Mouse (Mus musculus) lung, embryonic 15.5 days (tissue): ENCODE data around the gene Scgb3a1. TPM values are rescaled to one million over a fixed set of nuclear protein-coding genes. Genes with fewer than 3 reads are reported as not detected.

Source experiments
- ATAC-seq: fragments of 200-750 bp; cut with Nextera tagmentation; 2 replicates; pipeline ENCODE4 v1.8.0; 2017; ENCODE audit warnings: moderate number of reproducible peaks, borderline replicate concordance; ENCODE audit not compliant: low FRiP score, low TSS enrichment; ENCODE audit errors: extremely low read depth
- H3K27ac ChIP-seq: fragments of 300-500 bp; sonication (generic); 2 replicates; pipeline ENCODE4 v1.5.1; 2015; ENCODE audit warnings: moderate library complexity, mild to moderate bottlenecking, inconsistent platforms
- H3K27me3 ChIP-seq: fragments of 300-500 bp; sonication (generic); 2 replicates; pipeline ENCODE4 v1.6.1; 2015; ENCODE audit warnings: inconsistent platforms
- H3K36me3 ChIP-seq: fragments of 300-500 bp; sonication (generic); 2 replicates; pipeline ENCODE4 v1.6.1; 2015; ENCODE audit warnings: inconsistent platforms
- H3K4me1 ChIP-seq: fragments of 300-500 bp; sonication (generic); 2 replicates; pipeline ENCODE4 v1.6.1; 2015; ENCODE audit warnings: inconsistent platforms
- H3K4me2 ChIP-seq: fragments of 300-500 bp; sonication (generic); 2 replicates; pipeline ENCODE4 v1.6.1; 2015; ENCODE audit warnings: inconsistent platforms, mild to moderate bottlenecking, moderate library complexity
- H3K4me3 ChIP-seq: fragments of 300-500 bp; sonication (generic); 2 replicates; pipeline ENCODE4 v1.5.1; 2015; ENCODE audit warnings: mild to moderate bottlenecking, inconsistent platforms
- H3K9ac ChIP-seq: fragments of 300-500 bp; sonication (generic); 2 replicates; pipeline ENCODE4 v1.6.1; 2015; ENCODE audit warnings: inconsistent platforms
- H3K9me3 ChIP-seq: fragments of 300-500 bp; sonication (generic); 2 replicates; pipeline ENCODE4 v1.6.1; 2016; ENCODE audit warnings: inconsistent platforms
- WGBS: fragments of 180-500 bp; shearing (Covaris S2); methylation state at CpG from one replicate; pipeline ENCODE4 v1.1.7; 2015; 5-methylcytosine and 5-hydroxymethylcytosine counted together
- polyA plus RNA-seq: library from polyadenylated mRNA; unstranded; fragments of >200 nt; fragmentation: Nextera tagmentation; extraction: Ambion mirVana; gene quantifications from 2 replicates; pipeline ENCODE4 v1.2.1, GENCODE M21; 2015

The Scgb3a1 gene
- polyA plus RNA-seq, result 0.81 TPM in 1 of 2 replicates, not detected in the other

DNA sequence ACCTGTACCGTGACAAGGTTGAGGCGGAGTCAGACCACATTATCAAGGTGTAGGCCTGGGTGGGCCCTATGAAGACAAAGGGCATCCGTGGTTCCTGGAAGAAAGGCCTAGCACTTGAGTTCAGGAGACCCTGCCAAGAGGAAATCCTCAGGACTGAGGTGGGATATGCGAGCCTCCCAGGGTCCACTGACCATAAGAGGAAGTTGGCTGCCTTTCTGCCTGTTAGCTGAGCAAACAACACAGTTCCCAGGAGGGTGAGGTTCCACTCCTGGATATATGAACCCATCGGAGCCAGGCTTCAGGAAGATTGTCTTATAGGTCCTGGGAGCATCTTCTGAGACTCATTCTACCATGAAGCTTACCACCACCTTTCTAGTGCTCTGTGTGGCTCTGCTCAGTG lies at the start of gene Scgb3a1:
Gene Scgb3a1 (plus strand): TSS at position 301 of the 400 bp plus-strand sequence.
- no peak within 1 kb of the TSS for H3K4me3 ChIP-seq
- H3K9ac ChIP-seq, result no peak within 1 kb of the TSS
- H3K36me3 ChIP-seq, result peaks cover 1% of the 10 kb centered on the region; the same call in 1 of the 2 replicates
- H3K9me3 ChIP-seq, result no peaks in the 10 kb centered on the region
- WGBS, result 69% methylated on average over 5 of the region's 5 CpGs
- no peak within 1 kb of the TSS for H3K4me2 ChIP-seq
- H3K27ac ChIP-seq, result no peak within 1 kb of the TSS
- H3K4me1 ChIP-seq, result peaks cover 11% of the 10 kb centered on the region; the same call in 1 of the 2 replicates
- H3K27me3 ChIP-seq, result no peaks in the 10 kb centered on the region
- ATAC-seq, result no peak

DNA sequence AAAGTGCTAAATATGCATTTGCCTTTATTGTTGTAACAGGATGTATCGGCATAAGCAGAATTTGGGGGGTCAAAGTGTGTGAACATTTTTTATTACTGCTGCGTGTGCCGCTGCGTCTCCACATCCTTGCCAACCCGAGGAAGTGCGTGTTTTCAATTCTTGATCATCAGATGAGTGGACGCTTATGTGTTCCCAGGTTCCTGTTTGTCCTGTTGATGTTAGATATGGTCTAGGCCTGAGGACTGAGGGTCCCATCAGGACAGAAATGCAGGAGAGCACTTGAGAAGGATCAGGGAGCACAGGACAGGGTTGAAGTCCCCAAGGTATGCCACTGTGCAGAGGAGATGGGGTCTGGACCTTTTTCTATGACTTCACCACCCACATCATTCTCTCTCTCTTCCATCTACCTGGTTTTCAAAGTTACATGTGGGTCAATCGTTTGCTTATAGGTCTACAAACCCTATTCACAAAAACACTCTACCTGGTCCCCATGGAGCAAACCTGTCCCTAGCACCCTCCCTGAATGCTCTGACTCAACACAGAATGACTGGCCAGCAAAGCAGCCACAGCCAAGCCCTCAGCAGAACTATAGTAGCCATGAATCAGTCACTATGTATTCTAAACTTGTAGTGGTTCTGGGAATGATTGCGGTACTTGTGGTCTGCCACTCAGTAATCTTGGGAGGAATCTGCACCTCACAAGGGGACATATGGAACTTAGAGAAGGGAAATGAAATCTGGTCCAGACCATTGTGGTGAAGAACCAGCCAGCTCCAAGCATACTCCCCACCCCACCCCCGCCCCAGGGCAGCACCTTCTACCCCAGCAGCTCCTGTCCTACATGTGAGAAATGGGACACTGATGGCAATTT lies 47.3 kb upstream of the Scgb3a1 start:
- H3K27me3 ChIP-seq, result peaks cover 10% of the 10 kb centered on the region
- no peak overlapping the region for H3K4me3 ChIP-seq
- ATAC-seq, result no peak
- 79% methylated on average over 10 of the region's 10 CpGs for WGBS
- no peaks in the 10 kb centered on the region for H3K36me3 ChIP-seq
- H3K4me1 ChIP-seq, result peaks cover 4% of the 10 kb centered on the region; the same call in 1 of the 2 replicates
- no peak overlapping the region for H3K27ac ChIP-seq
- no peaks in the 10 kb centered on the region for H3K9me3 ChIP-seq
- no peak overlapping the region for H3K9ac ChIP-seq
- H3K4me2 ChIP-seq, result no peak overlapping the region

DNA sequence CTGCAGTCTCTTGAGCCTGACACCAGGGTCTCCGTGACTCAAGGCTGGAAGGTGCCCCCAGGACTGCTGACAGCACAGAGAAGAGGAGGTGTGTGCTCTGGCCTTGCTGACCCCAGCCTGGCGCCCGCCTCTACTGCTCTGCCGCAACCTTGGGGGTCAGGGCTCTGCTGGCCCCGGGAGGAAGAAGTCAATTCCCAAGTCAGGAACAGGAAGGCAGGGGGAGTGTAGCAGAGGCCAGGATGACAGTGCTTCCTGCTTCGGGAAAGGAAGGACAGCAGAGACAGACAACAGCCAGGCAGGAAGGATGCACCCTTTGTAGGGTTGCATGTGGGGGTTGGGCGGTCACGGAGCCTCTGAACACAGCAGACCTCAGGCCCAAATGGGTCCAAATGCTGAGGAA lies 44.9 kb upstream of the Scgb3a1 start:
- no peak for ATAC-seq

DNA sequence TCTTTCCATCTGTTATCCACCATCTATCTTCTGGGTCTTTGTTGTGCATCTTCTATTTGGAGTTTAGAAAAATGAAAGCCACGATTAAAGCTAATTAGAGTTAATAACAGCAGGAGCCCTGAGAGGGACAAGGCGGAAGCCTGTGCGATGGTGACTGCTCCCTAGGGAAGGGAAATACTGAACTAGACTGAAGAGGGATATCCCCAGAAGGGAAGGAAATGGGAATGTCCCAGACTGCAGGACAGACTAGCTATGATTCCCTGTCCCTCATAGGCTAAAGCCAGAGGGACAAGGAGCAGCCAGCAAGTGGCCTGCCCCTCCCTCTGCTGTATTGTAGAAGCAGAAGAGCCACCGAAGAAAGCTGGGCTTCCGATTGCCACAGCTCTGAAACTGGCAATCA lies 41.5 kb upstream of the Scgb3a1 start:
- H3K36me3 ChIP-seq, result no peaks in the 10 kb centered on the region
- 76% methylated on average over 5 of the region's 5 CpGs for WGBS

More for the DNA sequence above, 44.9 kb upstream of the Scgb3a1 start:
- H3K4me1 ChIP-seq, result peaks cover 2% of the 10 kb centered on the region; the same call in 1 of the 2 replicates
- H3K27me3 ChIP-seq, result no peaks in the 10 kb centered on the region
- no peak overlapping the region for H3K4me3 ChIP-seq
- no peaks in the 10 kb centered on the region for H3K36me3 ChIP-seq
- WGBS, result 69% methylated on average over 8 of the region's 8 CpGs
- H3K9me3 ChIP-seq, result no peaks in the 10 kb centered on the region
- H3K4me2 ChIP-seq, result no peak overlapping the region
- 0 out of 2 replicates have a peak overlapping the region, but pooled peaks have one; percentile 20 for H3K27ac ChIP-seq
- no peak overlapping the region for H3K9ac ChIP-seq

DNA sequence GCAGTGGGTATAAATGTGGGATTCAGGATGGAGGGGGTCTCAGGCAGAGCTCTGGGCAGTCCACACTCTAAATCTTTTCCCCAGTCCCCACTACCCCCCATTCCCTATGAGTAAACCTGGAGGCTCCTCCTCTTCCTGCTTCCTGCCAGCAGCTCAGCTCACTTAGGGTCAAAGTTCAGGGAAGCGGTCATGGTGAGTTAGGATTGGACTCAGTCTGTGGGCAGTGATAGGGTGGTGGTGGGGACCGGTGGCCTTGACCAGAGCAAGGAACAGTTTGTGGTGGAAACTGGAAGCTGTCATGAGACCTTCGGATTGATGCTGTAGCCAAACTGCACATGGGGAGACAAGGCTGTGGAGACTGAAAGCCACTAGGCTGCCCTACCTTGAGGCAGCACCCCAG lies 39.3 kb upstream of the Scgb3a1 start:
- Histone ChIP-seq H3K27me3 (no peaks in the 10 kb centered on the region), H3K4me3 (no peak overlapping the region), H3K9me3 (no peaks in the 10 kb centered on the region), H3K4me1 (no peaks in the 10 kb centered on the region), H3K4me2 (no peak overlapping the region), H3K27ac (no peak overlapping the region), H3K36me3 (no peaks in the 10 kb centered on the region), H3K9ac (no peak overlapping the region)
- 76% methylated on average over 3 of the region's 3 CpGs for WGBS
- ATAC-seq, result peak; percentile 9; the same call in 1 of the 2 replicates

More for the DNA sequence above, 41.5 kb upstream of the Scgb3a1 start:
- H3K4me1 ChIP-seq, result no peaks in the 10 kb centered on the region
- no peak for ATAC-seq
- H3K4me3 ChIP-seq, result no peak overlapping the region
- H3K9ac ChIP-seq, result no peak overlapping the region
- H3K27me3 ChIP-seq, result no peaks in the 10 kb centered on the region
- H3K27ac ChIP-seq, result no peak overlapping the region
- H3K4me2 ChIP-seq, result no peak overlapping the region
- H3K9me3 ChIP-seq, result no peaks in the 10 kb centered on the region

DNA sequence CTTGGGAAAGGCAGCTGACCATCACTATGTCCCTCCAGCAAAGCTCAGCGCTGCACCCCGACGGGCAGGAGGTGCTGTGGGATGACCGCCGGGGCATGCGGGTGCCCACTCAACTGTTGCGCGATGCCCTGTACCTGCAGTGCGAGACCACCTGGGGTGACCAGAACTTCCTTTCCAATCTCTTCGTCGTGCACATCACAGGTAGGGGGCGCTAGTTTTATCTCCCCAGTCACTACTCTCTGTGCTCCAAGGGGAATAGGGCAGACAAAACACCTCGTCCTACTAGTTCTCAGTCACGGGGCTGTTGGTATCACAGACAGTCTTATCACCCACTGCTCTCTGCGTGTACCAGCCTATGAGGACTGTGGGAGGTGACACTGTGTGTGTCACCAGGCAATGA lies 37.5 kb upstream of the Scgb3a1 start:
- 64% methylated on average over 15 of the region's 15 CpGs for WGBS
- Histone ChIP-seq H3K4me3 (no peak overlapping the region), H3K27ac (no peak overlapping the region), H3K4me1 (no peaks in the 10 kb centered on the region), H3K36me3 (no peaks in the 10 kb centered on the region), H3K27me3 (no peaks in the 10 kb centered on the region), H3K4me2 (no peak overlapping the region), H3K9ac (no peak overlapping the region), H3K9me3 (no peaks in the 10 kb centered on the region)
- ATAC-seq, result no peak

DNA sequence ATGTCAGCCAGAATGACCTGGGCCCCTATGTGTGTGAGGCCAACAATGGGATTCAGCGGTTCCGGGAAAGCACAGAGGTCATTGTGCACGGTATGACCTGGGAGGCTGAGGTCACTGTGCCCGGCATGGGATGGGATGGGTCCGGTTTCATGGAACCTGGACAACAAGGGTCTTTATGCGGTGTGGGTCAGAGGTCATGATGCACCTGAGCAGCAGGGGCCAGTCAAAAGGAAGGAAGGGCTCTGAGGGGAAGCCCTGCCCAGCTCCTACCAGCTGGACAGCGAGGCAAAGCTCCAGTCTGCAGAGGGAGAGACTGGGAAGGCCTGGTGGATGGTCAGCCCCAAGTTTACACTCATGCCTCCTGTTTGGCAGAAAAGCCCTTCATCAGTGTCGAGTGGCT lies 36.7 kb upstream of the Scgb3a1 start:
- no peak overlapping the region for H3K4me2 ChIP-seq
- H3K9ac ChIP-seq, result no peak overlapping the region
- no peak overlapping the region for H3K27ac ChIP-seq
- H3K27me3 ChIP-seq, result no peaks in the 10 kb centered on the region
- no peak overlapping the region for H3K4me3 ChIP-seq
- H3K9me3 ChIP-seq, result no peaks in the 10 kb centered on the region
- 67% methylated on average over 8 of the region's 8 CpGs for WGBS
- H3K36me3 ChIP-seq, result no peaks in the 10 kb centered on the region
- no peaks in the 10 kb centered on the region for H3K4me1 ChIP-seq
- no peak for ATAC-seq

DNA sequence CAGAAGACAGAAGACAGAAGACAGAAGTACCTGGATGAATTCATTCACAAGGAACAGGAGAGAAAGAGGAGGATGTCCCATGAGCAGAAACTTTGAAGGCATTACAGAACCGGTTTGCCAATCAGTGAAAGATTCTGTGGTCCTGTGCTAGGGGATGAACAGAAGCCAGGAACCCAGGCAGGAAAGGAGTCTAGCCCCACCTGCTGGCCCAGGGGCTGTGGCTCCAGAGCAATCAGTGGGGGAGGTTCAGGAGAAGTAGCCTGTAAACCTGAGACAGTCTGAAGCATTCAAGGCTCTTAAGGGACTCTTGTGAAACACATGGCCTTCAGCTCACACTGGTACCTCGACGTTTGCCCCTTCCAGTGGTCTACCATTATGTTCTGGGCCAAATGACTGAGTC lies 32.3 kb upstream of the Scgb3a1 start:
- Histone ChIP-seq H3K4me3 (no peak overlapping the region), H3K9me3 (no peaks in the 10 kb centered on the region), H3K36me3 (no peaks in the 10 kb centered on the region), H3K4me1 (no peaks in the 10 kb centered on the region; the same call in 1 of the 2 replicates), H3K27ac (0 out of 2 replicates have a peak overlapping the region, but pooled peaks have one; percentile 10), H3K4me2 (no peak overlapping the region), H3K9ac (no peak overlapping the region), H3K27me3 (peaks cover 25% of the 10 kb centered on the region)
- ATAC-seq, result no peak
- WGBS, result 27% methylated on average over 3 of the region's 3 CpGs

DNA sequence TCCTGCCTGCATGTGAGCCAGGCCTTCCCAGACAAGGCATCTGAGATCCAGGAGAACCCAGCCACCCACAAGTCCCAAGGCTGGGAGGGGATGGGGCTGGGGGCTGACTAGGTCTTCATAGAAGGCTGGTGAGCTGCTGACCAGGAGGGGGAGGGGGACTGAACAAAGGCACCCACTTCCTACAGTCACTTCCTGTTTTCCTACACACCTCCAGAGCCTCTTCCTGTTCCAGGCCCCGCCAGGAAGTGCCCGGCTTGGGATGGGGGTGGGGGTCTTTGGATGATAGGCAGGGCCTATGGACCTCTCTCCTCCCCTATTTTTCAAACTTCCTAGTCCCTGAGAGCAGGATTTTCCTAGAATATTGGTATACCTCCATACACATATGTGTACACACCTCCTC lies 31.2 kb upstream of the Scgb3a1 start:
- no peak overlapping the region for H3K4me3 ChIP-seq
- no peak overlapping the region for H3K9ac ChIP-seq
- no peak overlapping the region for H3K4me2 ChIP-seq
- no peaks in the 10 kb centered on the region for H3K9me3 ChIP-seq
- peaks cover 36% of the 10 kb centered on the region for H3K27me3 ChIP-seq
- 45% methylated on average over 2 of the region's 2 CpGs for WGBS
- H3K36me3 ChIP-seq, result no peaks in the 10 kb centered on the region
- no peak; the same call in 1 of the 2 replicates for ATAC-seq
- no peaks in the 10 kb centered on the region; the same call in 1 of the 2 replicates for H3K4me1 ChIP-seq
- peak overlapping the region; percentile 4; the same call in 1 of the 2 replicates for H3K27ac ChIP-seq

DNA sequence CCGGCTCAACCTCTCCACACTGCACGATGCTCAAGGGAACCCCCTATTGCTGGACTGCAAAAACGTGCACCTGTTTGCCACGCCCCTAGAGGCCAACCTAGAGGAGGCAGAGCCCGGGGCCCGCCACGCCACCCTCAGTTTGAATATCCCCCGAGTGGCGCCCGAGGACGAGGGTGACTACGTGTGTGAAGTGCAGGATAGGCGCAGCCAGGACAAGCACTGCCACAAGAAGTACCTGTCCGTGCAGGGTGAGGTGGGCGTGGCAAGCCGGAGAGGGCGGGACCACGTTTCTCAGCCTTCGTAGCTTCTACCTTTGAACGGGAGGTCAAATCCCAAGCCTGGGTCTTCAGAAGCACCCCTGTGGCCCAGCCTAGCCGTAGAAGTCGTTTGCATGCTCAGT lies 29.3 kb upstream of the Scgb3a1 start:
- H3K4me2 ChIP-seq, result peak overlapping the region; percentile 50
- no peaks in the 10 kb centered on the region for H3K36me3 ChIP-seq
- no peak; the same call in 1 of the 2 replicates for ATAC-seq
- no peaks in the 10 kb centered on the region for H3K9me3 ChIP-seq
- H3K27ac ChIP-seq, result no peak overlapping the region
- 22% methylated on average over 22 of the region's 22 CpGs for WGBS
- peak overlapping the region; percentile 21; the same call in 1 of the 2 replicates for H3K4me3 ChIP-seq
- no peak overlapping the region for H3K9ac ChIP-seq
- no peaks in the 10 kb centered on the region; the same call in 1 of the 2 replicates for H3K4me1 ChIP-seq
- peaks cover 37% of the 10 kb centered on the region for H3K27me3 ChIP-seq

DNA sequence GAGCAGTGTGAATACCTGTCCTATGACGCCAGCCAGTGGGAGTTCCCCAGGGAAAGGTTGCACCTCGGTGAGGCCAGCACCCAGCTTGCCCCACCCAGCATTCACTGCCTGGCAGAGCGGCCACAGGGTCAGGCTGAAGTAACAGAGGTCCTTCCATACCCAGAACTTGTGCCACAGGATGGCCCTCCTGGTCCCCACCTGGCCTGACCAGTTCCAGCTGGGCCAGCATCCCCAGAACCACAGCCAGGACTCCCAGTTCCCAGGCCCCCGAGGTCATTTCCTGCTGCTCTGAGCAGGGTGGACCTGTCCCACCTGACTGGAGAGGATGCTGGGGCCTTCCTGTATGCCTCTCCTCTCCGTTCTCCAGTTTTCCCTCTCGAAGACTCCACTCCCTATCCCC lies 27.7 kb upstream of the Scgb3a1 start:
- no peak overlapping the region for H3K4me3 ChIP-seq
- no peak overlapping the region for H3K27ac ChIP-seq
- no peaks in the 10 kb centered on the region; the same call in 1 of the 2 replicates for H3K4me1 ChIP-seq
- 59% methylated on average over 6 of the region's 6 CpGs for WGBS
- peaks cover 37% of the 10 kb centered on the region for H3K27me3 ChIP-seq
- no peak overlapping the region for H3K4me2 ChIP-seq
- no peaks in the 10 kb centered on the region for H3K9me3 ChIP-seq
- no peak for ATAC-seq
- no peaks in the 10 kb centered on the region for H3K36me3 ChIP-seq
- H3K9ac ChIP-seq, result no peak overlapping the region

DNA sequence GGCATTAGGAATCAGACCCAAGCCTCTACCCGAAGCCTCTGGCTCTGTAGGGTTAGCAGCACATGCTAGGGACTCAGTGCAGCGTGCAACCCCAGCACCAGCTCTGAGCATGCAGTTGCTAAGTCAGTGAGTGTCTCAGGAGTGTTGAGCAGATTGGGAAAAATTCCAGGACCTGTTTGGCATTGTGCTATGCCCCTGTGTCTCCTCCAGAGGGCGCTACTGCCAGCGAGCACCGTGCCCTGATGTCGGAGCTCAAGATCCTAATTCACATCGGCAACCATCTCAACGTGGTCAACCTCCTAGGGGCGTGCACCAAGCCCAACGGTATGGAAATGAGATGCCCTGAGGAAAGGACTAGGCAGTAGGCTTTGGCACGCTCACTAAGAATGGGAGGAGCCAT lies 27.0 kb upstream of the Scgb3a1 start:
- ATAC-seq, result no peak

More for the DNA sequence above, 27.0 kb upstream of the Scgb3a1 start:
- no peaks in the 10 kb centered on the region; the same call in 1 of the 2 replicates for H3K4me1 ChIP-seq
- no peaks in the 10 kb centered on the region for H3K9me3 ChIP-seq
- no peak overlapping the region for H3K27ac ChIP-seq
- no peaks in the 10 kb centered on the region for H3K36me3 ChIP-seq
- H3K4me3 ChIP-seq, result no peak overlapping the region
- no peak overlapping the region for H3K4me2 ChIP-seq
- H3K27me3 ChIP-seq, result peaks cover 37% of the 10 kb centered on the region
- WGBS, result 8% methylated on average over 11 of the region's 11 CpGs
- H3K9ac ChIP-seq, result no peak overlapping the region
